Mouse (Mus musculus) splenic B cell, adult 2 months (primary cell): ENCODE measurements around the gene Gm49403.
A peak's percentile ranks its signal among the peaks of the same experiment; 100 is the strongest.
"Not testable (repeated sequence)": the region's sequence is repeated elsewhere in the genome, so short reads cannot be mapped to it uniquely, and the experiment has no call there.

Experiments
- DNase-seq: peaks from one replicate; pipeline ENCODE4 v3.0.0-alpha.2; 2011; ENCODE audit warnings: low read depth, low spot score
- H3K27me3 ChIP-seq: 2 replicates; pipeline ENCODE4 v1.6.1; 2012; ENCODE audit warnings: mild to moderate bottlenecking, low read length, moderate library complexity, mixed read lengths; ENCODE audit not compliant: control insufficient read depth, poor library complexity, insufficient read depth, severe bottlenecking
- H3K36me3 ChIP-seq: 2 replicates; pipeline ENCODE4 v1.6.1; 2012; ENCODE audit warnings: mild to moderate bottlenecking, low read length, moderate library complexity, mixed read lengths; ENCODE audit not compliant: control insufficient read depth, poor library complexity, insufficient read depth, severe bottlenecking

Gene Gm49403

DNA sequence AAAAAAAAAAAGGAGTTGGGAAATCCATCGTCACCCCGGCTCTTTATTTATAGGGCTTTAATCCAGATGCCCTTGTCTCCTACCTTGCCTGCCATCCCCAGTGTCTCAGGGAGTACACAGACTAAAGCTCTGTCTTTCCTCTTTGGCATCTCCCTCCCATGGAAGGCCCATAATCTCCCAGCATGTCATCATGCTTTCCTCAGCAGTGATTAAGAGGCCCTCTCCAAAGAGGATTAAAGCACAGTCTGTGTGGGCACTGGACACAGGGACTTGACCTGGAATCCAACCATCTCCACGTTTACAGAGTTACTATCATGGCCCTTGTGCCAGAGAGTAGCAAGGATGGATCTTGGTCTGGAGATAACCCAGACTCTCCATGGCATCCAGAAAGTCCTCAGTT is at the start of gene Gm49403, which contains the start of gene Lbhd1:
Gene Gm49403 (plus strand): TSS at position 315 of the 400 bp plus-strand sequence.
Gene Lbhd1 (plus strand): TSS at position 117 of the 400 bp plus-strand sequence.
- no peak for DNase-seq

DNA sequence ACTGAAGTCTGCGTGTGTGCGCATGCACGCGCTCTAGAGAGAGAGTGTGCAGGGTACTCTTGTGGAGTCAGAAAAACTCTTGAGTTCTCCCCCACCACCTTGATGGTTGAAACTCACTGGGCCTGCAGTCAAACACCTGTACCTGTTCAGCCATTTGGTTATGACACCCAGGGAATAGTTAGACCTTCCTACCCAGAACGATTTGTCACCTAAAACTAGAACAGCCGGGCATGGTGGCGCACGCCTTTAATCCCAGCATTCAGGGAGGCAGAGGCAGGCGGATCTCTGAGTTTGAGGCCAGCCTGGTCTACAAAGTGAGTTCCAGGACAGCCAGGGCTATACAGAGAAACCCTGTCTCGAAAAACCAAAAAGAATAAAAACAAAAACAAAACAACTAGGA is 47.4 kb upstream of the Gm49403 start:
- not testable (repeated sequence) for DNase-seq
- peaks cover 12% of the 10 kb centered on the region; the same call in 1 of the 2 replicates for H3K36me3 ChIP-seq

More for the DNA sequence above, at the start of gene Gm49403, which contains the start of gene Lbhd1:
- H3K36me3 ChIP-seq: no peaks in the 10 kb centered on the region
- H3K27me3 ChIP-seq: no peaks in the 10 kb centered on the region

GRCm38 (mm10) chr19:8837251-8837791 is 46.4 kb upstream of the Gm49403 start, which contains the start of gene Bscl2:
Gene Bscl2 (plus strand): TSS chr19:8837467.
- peaks cover 7% of the 10 kb centered on the region; the same call in 1 of the 2 replicates for H3K36me3 ChIP-seq
- H3K27me3 ChIP-seq: no peaks in the 10 kb centered on the region
- peak; percentile 81 for DNase-seq

More for the DNA sequence above, 47.4 kb upstream of the Gm49403 start:
- H3K27me3 ChIP-seq: not testable (repeated sequence)

DNA sequence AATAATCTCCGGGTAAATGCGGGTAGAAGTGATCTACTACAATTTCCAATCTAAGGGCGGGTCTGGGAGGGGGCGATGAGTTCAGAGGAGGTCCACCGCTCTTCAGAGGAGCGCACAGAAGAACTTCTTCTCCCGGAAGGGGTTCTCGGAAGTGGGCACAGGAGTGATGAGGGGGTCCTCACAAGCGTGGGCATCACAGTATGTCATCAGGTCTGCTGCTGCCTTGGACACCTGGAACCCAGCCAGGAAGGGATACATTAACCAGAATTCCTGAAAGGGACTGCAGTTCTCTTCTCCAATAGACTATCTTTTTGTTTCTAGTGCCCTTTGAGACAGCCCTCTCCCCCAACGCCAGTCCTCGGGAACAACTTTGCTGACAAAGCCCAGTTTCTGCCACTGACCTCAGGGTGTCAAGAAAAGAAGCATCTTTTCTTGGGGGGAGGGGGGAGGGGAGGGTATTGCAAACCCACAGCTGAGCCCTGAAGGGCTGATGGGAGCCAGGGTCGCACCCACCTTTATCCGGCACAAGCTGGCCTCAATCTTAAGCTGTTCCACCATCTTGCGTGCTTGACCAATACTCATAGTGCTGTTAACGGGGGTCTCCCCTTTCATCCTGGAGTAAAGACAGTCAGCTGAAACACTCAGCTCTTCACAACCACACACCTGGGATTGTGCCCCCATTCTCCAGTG is 45.5 kb upstream of the Gm49403 start:
- DNase-seq: peak; percentile 16
- Histone ChIP-seq H3K36me3 (peaks cover 5% of the 10 kb centered on the region; the same call in 1 of the 2 replicates), H3K27me3 (no peaks in the 10 kb centered on the region)

DNA sequence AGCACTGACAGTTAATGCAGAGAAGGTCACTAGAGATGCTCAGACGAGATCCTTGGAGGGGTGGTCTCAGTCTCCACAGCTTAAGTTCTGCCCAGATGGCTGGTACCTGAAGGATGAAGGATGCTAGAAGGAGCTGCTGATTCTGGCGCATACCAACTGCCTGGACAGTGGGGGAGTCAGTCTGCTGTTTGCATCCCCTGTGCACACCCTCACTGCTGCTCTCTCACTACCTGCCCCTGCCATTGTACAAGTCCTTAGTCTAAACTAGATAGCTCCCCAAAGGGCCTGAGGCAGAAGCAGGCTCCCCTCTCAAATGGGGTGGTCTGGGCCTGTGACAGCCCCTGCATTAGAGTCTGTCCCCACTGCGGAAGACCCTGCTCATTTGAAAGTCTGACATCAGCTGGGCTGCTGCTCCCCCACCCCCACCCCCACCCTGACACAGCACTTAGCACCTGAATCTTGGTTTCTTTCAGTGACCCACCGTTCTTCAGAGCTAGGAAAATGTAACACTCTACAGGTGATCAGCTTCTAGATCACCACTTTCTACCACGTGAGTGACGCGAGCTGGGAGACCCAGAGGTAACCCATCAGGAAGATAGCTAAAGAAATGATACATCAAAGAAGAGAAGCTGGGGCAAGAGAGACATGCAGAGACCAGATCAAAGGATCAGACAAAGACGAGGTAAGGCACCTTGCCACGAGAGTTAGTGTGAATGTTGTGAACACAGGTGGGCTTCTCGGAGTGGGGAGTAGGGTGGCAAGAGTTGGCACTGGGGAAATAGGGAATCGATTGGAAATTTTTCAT is 44.4 kb upstream of the Gm49403 start, which contains the start of gene Gng3:
Gene Gng3 (minus strand): TSS at position 92 of the 805 bp plus-strand sequence.
- peaks cover 5% of the 10 kb centered on the region; the same call in 1 of the 2 replicates for H3K36me3 ChIP-seq
- no peak for DNase-seq
- H3K27me3 ChIP-seq: no peaks in the 10 kb centered on the region

DNA sequence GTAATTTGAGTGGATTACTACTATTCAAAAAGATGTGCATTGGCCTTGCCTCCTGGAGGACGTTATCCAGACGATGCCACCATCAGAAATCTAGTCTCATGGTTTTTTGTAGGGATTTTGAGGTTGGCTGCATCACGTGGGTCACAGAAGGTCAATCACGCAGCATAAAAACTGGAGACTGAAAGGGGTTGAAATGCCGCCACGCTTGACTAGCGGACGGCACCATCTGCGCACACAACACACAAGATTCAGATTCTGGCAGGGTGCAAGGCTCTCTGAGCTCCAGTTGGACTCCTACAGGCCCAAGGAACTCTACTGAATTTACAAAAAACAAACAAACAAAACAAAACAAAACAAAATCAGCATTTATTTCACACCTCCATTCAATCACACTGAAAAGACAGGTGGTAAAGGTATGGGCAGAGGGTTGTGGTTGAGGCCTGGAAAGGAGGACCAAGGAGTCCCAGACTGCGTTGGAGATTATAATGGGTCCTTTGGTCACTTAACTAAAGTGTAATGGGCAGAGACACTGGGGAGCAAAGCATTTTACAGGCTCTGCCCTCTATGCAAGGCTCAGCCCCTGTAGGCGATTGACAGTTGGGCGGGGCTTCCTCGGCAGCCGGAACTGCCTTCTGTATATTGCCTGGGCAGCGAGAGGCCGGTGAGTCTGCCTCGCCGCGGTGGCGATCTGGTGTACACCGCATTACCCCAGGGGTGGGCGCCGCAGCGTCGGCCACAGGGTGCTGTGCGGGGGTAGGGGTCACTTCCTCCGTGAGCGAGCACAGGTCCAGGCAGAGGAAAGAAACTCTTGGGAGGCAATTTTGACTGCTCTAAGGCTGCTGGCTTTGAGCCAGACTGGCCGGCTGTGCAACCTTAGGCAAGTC is 43.6 kb upstream of the Gm49403 start:
- DNase-seq: peak; percentile 65
- 0 out of 2 replicates have a peak, but pooled peaks cover 2% of the 10 kb centered on the region for H3K36me3 ChIP-seq
- H3K27me3 ChIP-seq: no peaks in the 10 kb centered on the region

- DNase-seq: no peak
- 0 out of 2 replicates have a peak, but pooled peaks cover 2% of the 10 kb centered on the region for H3K36me3 ChIP-seq
- H3K27me3 ChIP-seq: no peaks in the 10 kb centered on the region
Measured at GRCm38 (mm10) chr19:8841012-8841411, 42.7 kb upstream of the Gm49403 start.

GRCm38 (mm10) chr19:8842961-8843360 is 40.8 kb upstream of the Gm49403 start:
- Histone ChIP-seq H3K36me3 (peaks cover 2% of the 10 kb centered on the region; the same call in 1 of the 2 replicates), H3K27me3 (no peaks in the 10 kb centered on the region)
- no peak for DNase-seq

- DNase-seq: peak; percentile 86
- peaks cover 2% of the 10 kb centered on the region for H3K36me3 ChIP-seq
- no peaks in the 10 kb centered on the region for H3K27me3 ChIP-seq
Measured at GRCm38 (mm10) chr19:8844371-8845129, 39.2 kb upstream of the Gm49403 start.

DNA sequence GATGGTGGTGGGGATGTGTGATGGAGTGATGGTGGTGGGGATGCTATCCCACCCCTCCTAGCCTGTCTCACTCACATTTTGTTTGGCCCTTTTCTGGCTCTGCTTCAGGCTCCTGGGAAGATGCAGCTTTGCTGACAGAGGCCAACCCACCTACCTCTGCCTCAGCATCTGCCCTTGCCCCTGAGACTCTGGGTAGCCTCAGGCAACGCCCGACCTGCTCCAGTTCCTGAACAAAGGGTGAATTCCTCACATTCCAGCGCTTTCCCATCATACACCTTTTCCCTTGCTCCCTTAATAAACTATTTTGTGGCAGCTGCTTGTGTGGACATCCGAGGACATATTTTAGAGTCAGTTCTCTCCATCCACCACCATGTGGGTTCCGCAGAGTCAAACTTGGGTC is 35.4 kb upstream of the Gm49403 start:
- DNase-seq: no peak
- H3K36me3 ChIP-seq: no peaks in the 10 kb centered on the region; the same call in none of the 2 replicates
- H3K27me3 ChIP-seq: no peaks in the 10 kb centered on the region

- no peaks in the 10 kb centered on the region for H3K27me3 ChIP-seq
- no peaks in the 10 kb centered on the region; the same call in none of the 2 replicates for H3K36me3 ChIP-seq
- DNase-seq: no peak
Measured at GRCm38 (mm10) chr19:8850402-8850901, 33.3 kb upstream of the Gm49403 start, which contains the start of gene Lrrn4cl. Gene Lrrn4cl (plus strand): TSS chr19:8850768.

- no peak for DNase-seq
- Histone ChIP-seq H3K36me3 (no peaks in the 10 kb centered on the region; the same call in none of the 2 replicates), H3K27me3 (no peaks in the 10 kb centered on the region)
Measured at GRCm38 (mm10) chr19:8851639-8852038, 32.1 kb upstream of the Gm49403 start.
